Mouse (Mus musculus): ENCODE measurements at regions not wholly inside any gene's neighbourhood (a gene's known extent, or its start where the extent isn't known, plus 50 kb on each side); places are given as distances from the start of the nearest gene placed in this dataset.
A peak's percentile ranks its signal among the peaks of the same experiment; 100 is the strongest.

- Histone ChIP-seq H3K27ac (ENCODE audit: low read depth, low read length) (no peak overlapping the region), H3K9ac (ENCODE audit: low read length) (no peak overlapping the region), H3K36me3 (ENCODE audit: control insufficient read depth, insufficient read depth, low read length) (no peaks in the 10 kb centered on the region), H3K9me3 (ENCODE audit: control insufficient read depth, low read length) (no peaks in the 10 kb centered on the region), H3K4me2 (ENCODE audit: low read depth, low read length, severe bottlenecking) (no peak overlapping the region), H3K4me1 (replicated peaks; ENCODE audit: control insufficient read depth, insufficient read depth, low read length) (no peaks in the 10 kb centered on the region), H3K27me3 (ENCODE audit: control insufficient read depth, insufficient read depth, low read length) (no peaks in the 10 kb centered on the region), H3K4me3 (ENCODE audit: low read depth, low read length) (no peak overlapping the region)
- WGBS: 99% methylated on average over 10 of the region's 10 CpGs
- DNase-seq (ENCODE audit: low spot score) (peak; percentile 25), ATAC-seq (replicated peaks; ENCODE audit: low FRiP score) (no peak)
These were observed 92.8 kb downstream of the Rpl14 start for GRCm38 (mm10) chr9:120664086-120664485.

- H3K4me2 ChIP-seq (ENCODE audit: low read depth, low read length, severe bottlenecking): no peak overlapping the region
These were observed 101.2 kb downstream of the Rpl14 start for GRCm38 (mm10) chr9:120672452-120672851.

GRCm38 (mm10) chr9:120674855-120675254, 103.6 kb downstream of the Rpl14 start:
- Histone ChIP-seq H3K9ac (ENCODE audit: low read length) (peak overlapping the region; percentile 4; the same call in 1 of the 2 replicates), H3K27ac (ENCODE audit: low read depth, low read length) (no peak overlapping the region), H3K4me2 (ENCODE audit: low read depth, low read length, severe bottlenecking) (peak overlapping the region; percentile 57), H3K9me3 (ENCODE audit: control insufficient read depth, low read length) (no peaks in the 10 kb centered on the region), H3K4me3 (ENCODE audit: low read depth, low read length) (no peak overlapping the region), H3K36me3 (ENCODE audit: control insufficient read depth, insufficient read depth, low read length) (no peaks in the 10 kb centered on the region), H3K27me3 (ENCODE audit: control insufficient read depth, insufficient read depth, low read length) (peaks cover 2% of the 10 kb centered on the region; the same call in 1 of the 2 replicates), H3K4me1 (replicated peaks; ENCODE audit: control insufficient read depth, insufficient read depth, low read length) (peaks cover 18% of the 10 kb centered on the region)
- no peak for ATAC-seq (replicated peaks; ENCODE audit: low FRiP score)
- peak; percentile 65 for DNase-seq (ENCODE audit: low spot score)
- WGBS: 2% methylated on average over 11 of the region's 11 CpGs

More at GRCm38 (mm10) chr9:120672452-120672851, 101.2 kb downstream of the Rpl14 start:
- no peaks in the 10 kb centered on the region for H3K9me3 ChIP-seq (ENCODE audit: control insufficient read depth, low read length)
- WGBS: 12% methylated on average over 6 of the region's 6 CpGs
- DNase-seq (ENCODE audit: low spot score) (peak; percentile 69), ATAC-seq (replicated peaks; ENCODE audit: low FRiP score) (peak; percentile 51; the same call in 1 of the 2 replicates)
- H3K4me1 ChIP-seq (replicated peaks; ENCODE audit: control insufficient read depth, insufficient read depth, low read length): peaks cover 18% of the 10 kb centered on the region
- no peak overlapping the region for H3K9ac ChIP-seq (ENCODE audit: low read length)
- no peak overlapping the region for H3K4me3 ChIP-seq (ENCODE audit: low read depth, low read length)
- no peaks in the 10 kb centered on the region for H3K36me3 ChIP-seq (ENCODE audit: control insufficient read depth, insufficient read depth, low read length)
- H3K27me3 ChIP-seq (ENCODE audit: control insufficient read depth, insufficient read depth, low read length): peaks cover 2% of the 10 kb centered on the region; the same call in 1 of the 2 replicates
- H3K27ac ChIP-seq (ENCODE audit: low read depth, low read length): no peak overlapping the region

- peak overlapping the region; percentile 24 for H3K4me3 ChIP-seq (ENCODE audit: low read depth, low read length)
- no peak overlapping the region for H3K27ac ChIP-seq (ENCODE audit: low read depth, low read length)
- under 1% methylated on average over 17 of the region's 18 CpGs for WGBS
- peak overlapping the region; percentile 57 for H3K4me2 ChIP-seq (ENCODE audit: low read depth, low read length, severe bottlenecking)
- no peaks in the 10 kb centered on the region for H3K36me3 ChIP-seq (ENCODE audit: control insufficient read depth, insufficient read depth, low read length)
- peaks cover 18% of the 10 kb centered on the region for H3K4me1 ChIP-seq (replicated peaks; ENCODE audit: control insufficient read depth, insufficient read depth, low read length)
- peak; percentile 61 for DNase-seq (ENCODE audit: low spot score)
- 0 out of 2 replicates have a peak, but pooled peaks have one; percentile 13 for ATAC-seq (replicated peaks; ENCODE audit: low FRiP score)
- H3K9me3 ChIP-seq (ENCODE audit: control insufficient read depth, low read length): no peaks in the 10 kb centered on the region
- H3K9ac ChIP-seq (ENCODE audit: low read length): peak overlapping the region; percentile 51
- peaks cover 2% of the 10 kb centered on the region; the same call in 1 of the 2 replicates for H3K27me3 ChIP-seq (ENCODE audit: control insufficient read depth, insufficient read depth, low read length)
These were observed 104.3 kb downstream of the Rpl14 start for GRCm38 (mm10) chr9:120675371-120676150.

GRCm38 (mm10) chr9:120676301-120676700, 105.1 kb downstream of the Rpl14 start:
- H3K9me3 ChIP-seq (ENCODE audit: control insufficient read depth, low read length): no peaks in the 10 kb centered on the region
- no peak overlapping the region for H3K27ac ChIP-seq (ENCODE audit: low read depth, low read length)
- 15% methylated on average over 9 of the region's 9 CpGs for WGBS
- no peaks in the 10 kb centered on the region for H3K36me3 ChIP-seq (ENCODE audit: control insufficient read depth, insufficient read depth, low read length)
- H3K4me2 ChIP-seq (ENCODE audit: low read depth, low read length, severe bottlenecking): no peak overlapping the region
- H3K4me1 ChIP-seq (replicated peaks; ENCODE audit: control insufficient read depth, insufficient read depth, low read length): peaks cover 18% of the 10 kb centered on the region
- ATAC-seq (replicated peaks; ENCODE audit: low FRiP score): no peak
- no peak overlapping the region; the same call in 1 of the 2 replicates for H3K9ac ChIP-seq (ENCODE audit: low read length)
- peaks cover 2% of the 10 kb centered on the region; the same call in 1 of the 2 replicates for H3K27me3 ChIP-seq (ENCODE audit: control insufficient read depth, insufficient read depth, low read length)
- no peak for DNase-seq (ENCODE audit: low spot score)
- no peak overlapping the region for H3K4me3 ChIP-seq (ENCODE audit: low read depth, low read length)

GRCm38 (mm10) chr9:120676771-120677170, 105.5 kb downstream of the Rpl14 start:
- ATAC-seq (replicated peaks; ENCODE audit: low FRiP score) (no peak), DNase-seq (ENCODE audit: low spot score) (peak; percentile 49)
- Histone ChIP-seq H3K36me3 (ENCODE audit: control insufficient read depth, insufficient read depth, low read length) (no peaks in the 10 kb centered on the region), H3K9ac (ENCODE audit: low read length) (no peak overlapping the region), H3K27me3 (ENCODE audit: control insufficient read depth, insufficient read depth, low read length) (peaks cover 2% of the 10 kb centered on the region; the same call in 1 of the 2 replicates), H3K4me3 (ENCODE audit: low read depth, low read length) (no peak overlapping the region), H3K4me1 (replicated peaks; ENCODE audit: control insufficient read depth, insufficient read depth, low read length) (peaks cover 18% of the 10 kb centered on the region), H3K27ac (ENCODE audit: low read depth, low read length) (no peak overlapping the region), H3K4me2 (ENCODE audit: low read depth, low read length, severe bottlenecking) (no peak overlapping the region), H3K9me3 (ENCODE audit: control insufficient read depth, low read length) (no peaks in the 10 kb centered on the region)
- 16% methylated on average over 8 of the region's 8 CpGs for WGBS

- Histone ChIP-seq H3K27ac (ENCODE audit: low read depth, low read length) (no peak overlapping the region), H3K4me1 (replicated peaks; ENCODE audit: control insufficient read depth, insufficient read depth, low read length) (peaks cover 17% of the 10 kb centered on the region), H3K4me3 (ENCODE audit: low read depth, low read length) (no peak overlapping the region), H3K9ac (ENCODE audit: low read length) (no peak overlapping the region), H3K4me2 (ENCODE audit: low read depth, low read length, severe bottlenecking) (no peak overlapping the region), H3K36me3 (ENCODE audit: control insufficient read depth, insufficient read depth, low read length) (no peaks in the 10 kb centered on the region), H3K9me3 (ENCODE audit: control insufficient read depth, low read length) (no peaks in the 10 kb centered on the region), H3K27me3 (ENCODE audit: control insufficient read depth, insufficient read depth, low read length) (peaks cover 2% of the 10 kb centered on the region; the same call in 1 of the 2 replicates)
- WGBS: 67% methylated on average over 5 of the region's 5 CpGs
- DNase-seq (ENCODE audit: low spot score) (peak; percentile 53), ATAC-seq (replicated peaks; ENCODE audit: low FRiP score) (0 out of 2 replicates have a peak, but pooled peaks have one; percentile 40)
These were observed 106.0 kb downstream of the Rpl14 start for GRCm38 (mm10) chr9:120677216-120677615.

- Histone ChIP-seq H3K9me3 (ENCODE audit: control insufficient read depth, low read length) (no peaks in the 10 kb centered on the region), H3K27me3 (ENCODE audit: control insufficient read depth, insufficient read depth, low read length) (no peaks in the 10 kb centered on the region), H3K9ac (ENCODE audit: low read length) (no peak overlapping the region), H3K4me3 (ENCODE audit: low read depth, low read length) (no peak overlapping the region), H3K4me1 (replicated peaks; ENCODE audit: control insufficient read depth, insufficient read depth, low read length) (peaks cover 8% of the 10 kb centered on the region), H3K36me3 (ENCODE audit: control insufficient read depth, insufficient read depth, low read length) (no peaks in the 10 kb centered on the region), H3K27ac (ENCODE audit: low read depth, low read length) (no peak overlapping the region), H3K4me2 (ENCODE audit: low read depth, low read length, severe bottlenecking) (no peak overlapping the region)
- no peak for ATAC-seq (replicated peaks; ENCODE audit: low FRiP score)
- WGBS: 48% methylated on average over 11 of the region's 11 CpGs
- no peak for DNase-seq (ENCODE audit: low spot score)
These were observed 108.7 kb downstream of the Rpl14 start for GRCm38 (mm10) chr9:120679822-120680426.
